Mouse (Mus musculus) neural tube, embryonic 14.5 days (tissue): ENCODE results near the gene H2-D1. TPM values are rescaled to one million over a fixed set of nuclear protein-coding genes. Genes with fewer than 3 reads are reported as not detected.
A peak's percentile ranks its signal among the peaks of the same experiment; 100 is the strongest.

ENCODE experiments used
- ATAC-seq: fragments of 200-750 bp; cut with Nextera tagmentation; 2 replicates; pipeline ENCODE4 v1.8.0; 2017; ENCODE audit warnings: low read depth, mild to moderate bottlenecking, moderate TSS enrichment, moderate library complexity
- H3K27ac ChIP-seq: fragments of 300-500 bp; sonication (generic); 2 replicates; pipeline ENCODE4 v1.5.1; 2014; ENCODE audit warnings: low read depth, mild to moderate bottlenecking, control low read depth, low read length, moderate library complexity, mixed read lengths
- H3K27me3 ChIP-seq: fragments of 300-500 bp; sonication (generic); 2 replicates; pipeline ENCODE4 v1.6.1; 2014; ENCODE audit warnings: low read length; ENCODE audit not compliant: control insufficient read depth, insufficient read depth
- H3K36me3 ChIP-seq: fragments of 300-500 bp; sonication (generic); 2 replicates; pipeline ENCODE4 v1.6.1; 2014; ENCODE audit warnings: low read length, mixed read lengths; ENCODE audit not compliant: control insufficient read depth, insufficient read depth
- H3K4me1 ChIP-seq: fragments of 300-500 bp; sonication (generic); 2 replicates; pipeline ENCODE4 v1.6.1; 2014; ENCODE audit warnings: low read length; ENCODE audit not compliant: control insufficient read depth, insufficient read depth
- H3K4me2 ChIP-seq: fragments of 300-500 bp; sonication (generic); 2 replicates; pipeline ENCODE4 v1.6.1; 2014; ENCODE audit warnings: mild to moderate bottlenecking, low read depth, low read length, control low read depth
- H3K4me3 ChIP-seq: fragments of 300-500 bp; sonication (generic); 2 replicates; pipeline ENCODE4 v1.5.1; 2014; ENCODE audit warnings: low read depth, low read length, control low read depth, mixed read lengths
- H3K9ac ChIP-seq: fragments of 300-500 bp; sonication (generic); replicated peaks from 2 replicates; pipeline ENCODE4 v1.6.1; 2014; ENCODE audit warnings: low read depth, mild to moderate bottlenecking, control low read depth, low read length, mixed read lengths
- H3K9me3 ChIP-seq: fragments of 300-500 bp; sonication (generic); 2 replicates; pipeline ENCODE4 v1.6.1; 2016; ENCODE audit warnings: low read length; ENCODE audit not compliant: control insufficient read depth
- WGBS: fragments of 180-500 bp; shearing (Covaris S2); extraction: QIAGEN DNeasy Blood & Tissue Kit; methylation state at CpG from one replicate; pipeline ENCODE4 v1.1.7; 2014; 5-methylcytosine and 5-hydroxymethylcytosine counted together
- polyA plus RNA-seq: library from polyadenylated mRNA; unstranded; fragments of >200 nt; fragmentation: Nextera tagmentation; extraction: Ambion mirVana; gene quantifications from 2 replicates; pipeline ENCODE4 v1.2.1, GENCODE M21; 2014

Gene H2-D1
- polyA plus RNA-seq, 1 experiment from 2014 or later = 111 TPM

- Histone ChIP-seq H3K27ac (no peak overlapping the region), H3K4me2 (no peak overlapping the region), H3K36me3 (peaks cover 63% of the 10 kb centered on the region), H3K9me3 (no peaks in the 10 kb centered on the region), H3K27me3 (no peaks in the 10 kb centered on the region), H3K4me3 (no peak overlapping the region), H3K4me1 (no peaks in the 10 kb centered on the region), H3K9ac (no peak overlapping the region)
- WGBS = 87% methylated on average over 18 of the region's 18 CpGs
- ATAC-seq = no peak
Measured at GRCm38 (mm10) chr17:35252619-35253292, 9.8 kb upstream of the H2-D1 start.

- Histone ChIP-seq H3K9me3 (no peaks in the 10 kb centered on the region), H3K4me3 (no peak overlapping the region), H3K27me3 (no peaks in the 10 kb centered on the region), H3K27ac (no peak overlapping the region), H3K9ac (no peak overlapping the region), H3K4me2 (no peak overlapping the region), H3K4me1 (no peaks in the 10 kb centered on the region), H3K36me3 (peaks cover 56% of the 10 kb centered on the region)
- peak; percentile 13; the same call in 1 of the 2 replicates for ATAC-seq
- WGBS = 88% methylated on average over 32 of the region's 32 CpGs
Measured at GRCm38 (mm10) chr17:35253293-35254093, 9.0 kb upstream of the H2-D1 start.

- peak; percentile 22; the same call in 1 of the 2 replicates for ATAC-seq
- Histone ChIP-seq H3K4me3 (no peak overlapping the region), H3K36me3 (peaks cover 46% of the 10 kb centered on the region), H3K4me1 (no peaks in the 10 kb centered on the region), H3K27ac (no peak overlapping the region), H3K9me3 (no peaks in the 10 kb centered on the region), H3K27me3 (no peaks in the 10 kb centered on the region), H3K4me2 (no peak overlapping the region), H3K9ac (no peak overlapping the region)
- WGBS = 55% methylated on average over 11 of the region's 11 CpGs
Measured at GRCm38 (mm10) chr17:35254241-35255098, 8.1 kb upstream of the H2-D1 start.

GRCm38 (mm10) chr17:35255301-35255700 is 7.2 kb upstream of the H2-D1 start:
- H3K9me3 ChIP-seq = no peaks in the 10 kb centered on the region
- 75% methylated on average over 3 of the region's 3 CpGs for WGBS
- no peak overlapping the region for H3K27ac ChIP-seq
- H3K27me3 ChIP-seq = no peaks in the 10 kb centered on the region
- H3K4me3 ChIP-seq = no peak overlapping the region
- H3K4me1 ChIP-seq = no peaks in the 10 kb centered on the region
- no peak overlapping the region for H3K9ac ChIP-seq
- H3K4me2 ChIP-seq = no peak overlapping the region
- peaks cover 38% of the 10 kb centered on the region for H3K36me3 ChIP-seq
- ATAC-seq = no peak

GRCm38 (mm10) chr17:35255704-35256103 is 6.8 kb upstream of the H2-D1 start:
- Histone ChIP-seq H3K9ac (no peak overlapping the region), H3K4me2 (no peak overlapping the region), H3K27ac (no peak overlapping the region), H3K9me3 (no peaks in the 10 kb centered on the region), H3K27me3 (no peaks in the 10 kb centered on the region), H3K4me1 (no peaks in the 10 kb centered on the region), H3K36me3 (peaks cover 34% of the 10 kb centered on the region), H3K4me3 (no peak overlapping the region)
- WGBS = 60% methylated on average over 4 of the region's 4 CpGs
- no peak for ATAC-seq

GRCm38 (mm10) chr17:35257378-35257777 is 5.2 kb upstream of the H2-D1 start:
- peaks cover 19% of the 10 kb centered on the region for H3K36me3 ChIP-seq
- H3K9me3 ChIP-seq = no peaks in the 10 kb centered on the region
- 86% methylated on average over 1 of the region's 1 CpGs for WGBS
- no peaks in the 10 kb centered on the region for H3K27me3 ChIP-seq
- H3K9ac ChIP-seq = no peak overlapping the region
- ATAC-seq = no peak
- H3K27ac ChIP-seq = no peak overlapping the region
- no peak overlapping the region for H3K4me2 ChIP-seq
- no peak overlapping the region for H3K4me3 ChIP-seq
- H3K4me1 ChIP-seq = no peaks in the 10 kb centered on the region

GRCm38 (mm10) chr17:35257824-35258491 is 4.6 kb upstream of the H2-D1 start:
- Histone ChIP-seq H3K27me3 (no peaks in the 10 kb centered on the region), H3K27ac (no peak overlapping the region), H3K4me1 (no peaks in the 10 kb centered on the region), H3K36me3 (peaks cover 13% of the 10 kb centered on the region), H3K9me3 (no peaks in the 10 kb centered on the region), H3K9ac (no peak overlapping the region), H3K4me2 (peak overlapping the region; percentile 39; the same call in 1 of the 2 replicates), H3K4me3 (no peak overlapping the region)
- WGBS = 8% methylated on average over 17 of the region's 17 CpGs
- ATAC-seq = no peak

GRCm38 (mm10) chr17:35258492-35259478 is 3.7 kb upstream of the H2-D1 start:
- WGBS = 64% methylated on average over 13 of the region's 14 CpGs
- no peak for ATAC-seq
- Histone ChIP-seq H3K27ac (no peak overlapping the region), H3K36me3 (peaks cover 5% of the 10 kb centered on the region), H3K4me1 (no peaks in the 10 kb centered on the region), H3K27me3 (no peaks in the 10 kb centered on the region), H3K9me3 (no peaks in the 10 kb centered on the region), H3K4me2 (no peak overlapping the region), H3K4me3 (no peak overlapping the region), H3K9ac (no peak overlapping the region)
